In genomic region chr6:147718713-147719490, GRCm38 (mm10) we compare ENCODE assay signal across 13 mouse cellular contexts.
DNase-seq lines count a peak whose midpoint lies in the region; ATAC-seq and TF ChIP-seq lines count a peak whose summit lies in the region.
"Had no signal": no experiment of that assay in that cellular context is flagged by ENCODE, and none has a peak within 500 bp of the region (broad histone marks: within the 10 kb centered on the region; RNA-seq: fewer than 3 reads in every experiment).

No protein-coding gene starts in this region.

- no peak for TF ChIP-seq CTCF in layer of hippocampus, adult 2 months (conservative IDR thresholded peaks at IDR 0.05)

- peaks cover 12% of the 10 kb centered on the region for H3K4me1 ChIP-seq in forebrain, embryonic 12.5 days
- no peaks in the 10 kb centered on the region; the same call in 1 of the 2 replicates for H3K4me1 ChIP-seq in forebrain, embryonic 11.5 days (replicated peaks; ENCODE audit: control insufficient read depth, insufficient read depth, low read length)
- peaks cover 16% of the 10 kb centered on the region for H3K4me1 ChIP-seq in embryonic facial prominence, embryonic 12.5 days
- H3K4me1 ChIP-seq: megakaryocyte, embryonic 14.5 days had no signal

- peak; percentile 20; the same call in 1 of the 2 replicates for ATAC-seq in forebrain, embryonic 12.5 days (ENCODE audit: low FRiP score)
- no peak for ATAC-seq in forebrain, embryonic 11.5 days (replicated peaks; ENCODE audit: low FRiP score)
- peak; percentile 56; the same call in 1 of the 2 replicates for ATAC-seq in embryonic facial prominence, embryonic 12.5 days (ENCODE audit: insufficient number of reproducible peaks, insufficient read depth, low FRiP score, low TSS enrichment)
- ATAC-seq: inflammation-experienced regulatory T-cells, adult 6 months had no signal

- no peak for DNase-seq in forebrain, embryonic 11.5 days (ENCODE audit: low spot score)
- no peak for DNase-seq in layer of hippocampus, adult 2 months (ENCODE audit: low spot score in 2 of 2)
- DNase-seq in layer of hippocampus, adult 9-11 months, result no peak
- DNase-seq in cerebellum, adult 11-12 months, result peak; percentile 52
- DNase-seq in MN1 (ENCODE audit: low spot score), result no peak
- DNase-seq in gastrocnemius, postnatal 14 days, result no peak
- DNase-seq: thymus, adult 2 months had no signal

- H3K9me3 ChIP-seq in forebrain, embryonic 12.5 days, result no peaks in the 10 kb centered on the region
- no peaks in the 10 kb centered on the region for H3K9me3 ChIP-seq in forebrain, embryonic 11.5 days (ENCODE audit: control insufficient read depth, low read length)
- no peaks in the 10 kb centered on the region for H3K9me3 ChIP-seq in embryonic facial prominence, embryonic 12.5 days
- H3K9me3 ChIP-seq: heart, embryonic 15.5 days; megakaryocyte, embryonic 14.5 days had no signal

- 0 out of 2 replicates have a peak overlapping the region, but pooled peaks have one; percentile 31 for H3K27ac ChIP-seq in forebrain, embryonic 12.5 days
- H3K27ac ChIP-seq in forebrain, embryonic 11.5 days (ENCODE audit: low read depth, low read length), result no peak overlapping the region
- H3K27ac ChIP-seq in layer of hippocampus, adult 2 months, result peak overlapping the region; percentile 83; the same call in 1 of the 2 replicates
- H3K27ac ChIP-seq in embryonic facial prominence, embryonic 12.5 days, result peak overlapping the region; percentile 61
- H3K27ac ChIP-seq: heart, embryonic 15.5 days; kidney, postnatal 0 days had no signal

- intact Hi-C loops in gastrocnemius, postnatal 14 days (cut with DNase I; ENCODE audit: low total_unique reads), result no loop called here

- no peaks in the 10 kb centered on the region for H3K27me3 ChIP-seq in forebrain, embryonic 12.5 days
- no peaks in the 10 kb centered on the region for H3K27me3 ChIP-seq in forebrain, embryonic 11.5 days (ENCODE audit: control insufficient read depth, insufficient read depth, low read length)
- H3K27me3 ChIP-seq in embryonic facial prominence, embryonic 12.5 days, result no peaks in the 10 kb centered on the region
- H3K27me3 ChIP-seq: heart, embryonic 15.5 days had no signal

- H3K36me3 ChIP-seq in forebrain, embryonic 12.5 days (replicated peaks), result no peaks in the 10 kb centered on the region
- H3K36me3 ChIP-seq in forebrain, embryonic 11.5 days (ENCODE audit: control insufficient read depth, insufficient read depth, low read length), result no peaks in the 10 kb centered on the region
- H3K36me3 ChIP-seq in embryonic facial prominence, embryonic 12.5 days, result no peaks in the 10 kb centered on the region
- H3K36me3 ChIP-seq: heart, embryonic 15.5 days had no signal

- H3K9ac ChIP-seq in forebrain, embryonic 12.5 days, result no peak overlapping the region
- H3K9ac ChIP-seq in forebrain, embryonic 11.5 days (ENCODE audit: low read length), result no peak overlapping the region
- H3K9ac ChIP-seq in embryonic facial prominence, embryonic 12.5 days, result no peak overlapping the region
- H3K9ac ChIP-seq: heart, embryonic 15.5 days had no signal

- H3K4me2 ChIP-seq in forebrain, embryonic 12.5 days, result no peak overlapping the region
- no peak overlapping the region for H3K4me2 ChIP-seq in forebrain, embryonic 11.5 days (ENCODE audit: low read depth, low read length, severe bottlenecking)
- peak overlapping the region; percentile 25; the same call in 1 of the 2 replicates for H3K4me2 ChIP-seq in embryonic facial prominence, embryonic 12.5 days (replicated peaks)
- H3K4me2 ChIP-seq: heart, embryonic 15.5 days had no signal

- no peak overlapping the region for H3K4me3 ChIP-seq in forebrain, embryonic 12.5 days (replicated peaks)
- H3K4me3 ChIP-seq in forebrain, embryonic 11.5 days (ENCODE audit: low read depth, low read length), result no peak overlapping the region
- peak overlapping the region; percentile 44; the same call in 1 of the 2 replicates for H3K4me3 ChIP-seq in layer of hippocampus, adult 2 months
- H3K4me3 ChIP-seq in embryonic facial prominence, embryonic 12.5 days, result no peak overlapping the region
- H3K4me3 ChIP-seq: heart, embryonic 15.5 days; megakaryocyte, embryonic 14.5 days had no signal

- WGBS in forebrain, embryonic 12.5 days, result 74% methylated on average over 10 of the region's 10 CpGs
- WGBS in forebrain, embryonic 11.5 days, result 75% methylated on average over 10 of the region's 10 CpGs
- 59% methylated on average over 10 of the region's 10 CpGs for WGBS in embryonic facial prominence, embryonic 12.5 days
